Mouse (Mus musculus) liver, embryonic 14.5 days (tissue): ENCODE data around the gene Cep97.

ENCODE experiments used
- CTCF ChIP-seq: IDR thresholded peaks from 2 replicates; pipeline ENCODE4 v1.5.1; 2016; ENCODE audit warnings: antibody characterized with exemption, low read depth, control low read depth
- EP300 ChIP-seq: IDR thresholded peaks from 2 replicates; pipeline ENCODE4 v1.6.1; 2016; ENCODE audit warnings: antibody characterized with exemption, low read depth

DNA sequence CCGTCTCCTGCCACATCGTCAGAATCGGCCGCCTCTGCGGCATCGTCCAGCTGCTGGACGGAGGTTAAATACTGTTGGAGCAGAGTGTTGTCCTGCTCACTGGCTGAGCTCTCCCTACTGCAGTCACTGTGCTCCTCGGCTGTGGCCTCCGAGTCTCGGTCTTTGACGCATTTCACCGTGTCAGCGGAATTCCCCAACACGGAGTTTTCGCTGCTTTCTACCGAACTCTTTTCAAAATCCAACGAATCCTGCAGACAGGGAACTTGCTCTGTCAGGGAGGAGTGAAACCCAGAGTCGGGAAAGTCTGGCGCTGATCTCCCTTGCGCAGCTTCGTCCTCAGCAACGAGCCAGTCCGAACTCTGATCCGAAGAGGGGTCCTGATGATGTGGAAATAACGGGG is 29.3 kb downstream of the Cep97 start:
- TF ChIP-seq CTCF: no peak
- no peak for TF ChIP-seq EP300
